Mouse (Mus musculus) sigmoid colon, adult 10 weeks (tissue): ENCODE results near the gene Ube2f. TPM values are rescaled to one million over a fixed set of nuclear protein-coding genes. Genes with fewer than 3 reads are reported as not detected.

ENCODE experiments used
- polyA plus RNA-seq: library from polyadenylated mRNA; stranded (reverse); fragments of 350-450 nt; fragmentation: Illumina TruSeq; extraction: RNeasy Lipid Tissue Mini Kit (QIAGEN cat#74804); gene quantifications from one replicate; pipeline ENCODE4 v1.2.3, GENCODE M21; 2014; ENCODE audit warnings: low read depth, low replicate concordance

Ube2f gene
- 97.8 TPM for polyA plus RNA-seq

DNA sequence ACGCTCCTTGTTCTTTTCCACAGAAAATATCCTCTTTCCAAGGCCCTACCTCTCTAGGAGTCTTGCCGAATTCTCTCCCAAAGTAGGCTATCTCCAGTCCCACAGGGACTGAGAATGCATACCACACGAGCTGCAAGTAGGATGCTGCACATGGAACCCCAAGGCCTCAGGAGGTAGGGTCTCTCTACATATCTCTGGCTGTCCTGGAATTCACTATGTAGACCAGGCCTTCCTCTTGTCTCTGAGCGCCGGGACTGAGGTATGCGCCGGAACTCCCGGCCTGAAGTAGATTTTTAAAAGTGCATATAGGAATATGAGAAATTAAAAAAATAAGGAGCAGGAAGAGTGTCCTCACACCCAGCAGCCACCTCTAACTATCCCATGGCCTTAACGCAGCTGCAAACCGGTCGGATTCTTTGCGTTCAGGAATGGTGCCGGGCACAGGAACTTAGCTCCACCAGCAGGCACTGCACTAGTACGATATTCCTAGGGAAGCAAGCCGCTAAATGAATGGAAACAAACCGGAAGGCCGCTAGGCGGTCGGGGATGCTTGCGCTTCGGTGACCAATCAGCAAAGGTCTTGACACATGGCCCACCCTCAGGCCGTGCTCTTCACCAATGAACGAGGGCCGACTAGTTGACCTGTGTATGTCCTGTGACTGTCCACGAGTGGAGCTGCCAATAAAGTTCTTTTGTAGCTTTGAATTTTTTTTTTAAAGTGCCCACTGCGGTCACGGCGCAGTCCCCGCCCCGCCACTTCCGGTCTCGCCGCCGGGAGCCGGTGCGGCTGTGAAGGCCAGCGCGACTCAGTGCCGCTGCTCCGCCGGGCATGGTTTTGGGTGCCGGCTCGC lies at the start of gene Ube2f:
Ube2f (plus strand) TSS at position 741 of the 851 bp plus-strand sequence.

DNA sequence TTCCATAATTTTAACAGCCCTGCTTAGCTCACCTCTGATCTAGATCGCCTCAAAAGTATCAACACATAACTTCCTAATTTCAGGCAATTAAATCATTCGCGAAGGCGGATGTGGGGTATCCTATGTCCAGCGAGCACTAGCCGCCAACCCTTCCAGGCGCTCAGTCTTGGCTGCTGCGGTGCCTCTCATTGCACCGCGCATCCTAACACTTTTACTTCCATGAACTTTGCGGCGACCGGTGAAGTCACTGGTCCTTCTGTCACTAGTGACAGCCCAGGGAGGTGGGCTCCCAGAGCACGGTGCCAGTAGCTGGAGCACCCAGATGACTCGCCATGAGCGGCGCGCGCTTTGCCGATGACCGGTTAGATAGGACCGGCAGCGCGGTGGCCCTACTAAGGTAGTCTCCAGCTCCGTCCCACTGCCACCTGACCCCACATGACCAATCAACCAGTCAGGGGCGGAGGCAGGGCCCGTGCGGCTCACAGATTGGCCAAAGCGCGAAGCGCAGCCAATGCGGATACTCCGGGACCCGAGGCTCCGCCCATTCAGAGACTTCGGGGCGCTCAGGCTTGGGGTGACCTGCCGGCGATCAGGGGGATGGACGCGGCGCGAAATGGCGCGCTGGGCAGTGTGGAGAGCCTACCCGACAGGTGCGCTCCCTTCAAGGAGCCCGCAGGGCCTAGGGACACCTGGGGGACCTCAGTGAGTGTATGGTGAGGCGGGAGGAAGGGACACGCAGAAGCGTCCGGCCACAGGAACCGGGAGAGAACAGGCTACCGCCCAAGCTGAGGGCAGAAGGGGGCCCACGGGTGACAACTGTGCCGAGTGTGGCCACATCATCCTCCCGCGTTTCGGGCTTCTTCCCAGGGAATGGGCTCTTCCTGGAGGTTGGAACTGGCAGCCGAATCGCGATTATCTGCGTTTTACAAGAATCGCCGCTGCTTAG lies 48.0 kb downstream of the Ube2f start, which contains the start of gene Scly:
Scly (plus strand) TSS at position 540 of the 946 bp plus-strand sequence.

DNA sequence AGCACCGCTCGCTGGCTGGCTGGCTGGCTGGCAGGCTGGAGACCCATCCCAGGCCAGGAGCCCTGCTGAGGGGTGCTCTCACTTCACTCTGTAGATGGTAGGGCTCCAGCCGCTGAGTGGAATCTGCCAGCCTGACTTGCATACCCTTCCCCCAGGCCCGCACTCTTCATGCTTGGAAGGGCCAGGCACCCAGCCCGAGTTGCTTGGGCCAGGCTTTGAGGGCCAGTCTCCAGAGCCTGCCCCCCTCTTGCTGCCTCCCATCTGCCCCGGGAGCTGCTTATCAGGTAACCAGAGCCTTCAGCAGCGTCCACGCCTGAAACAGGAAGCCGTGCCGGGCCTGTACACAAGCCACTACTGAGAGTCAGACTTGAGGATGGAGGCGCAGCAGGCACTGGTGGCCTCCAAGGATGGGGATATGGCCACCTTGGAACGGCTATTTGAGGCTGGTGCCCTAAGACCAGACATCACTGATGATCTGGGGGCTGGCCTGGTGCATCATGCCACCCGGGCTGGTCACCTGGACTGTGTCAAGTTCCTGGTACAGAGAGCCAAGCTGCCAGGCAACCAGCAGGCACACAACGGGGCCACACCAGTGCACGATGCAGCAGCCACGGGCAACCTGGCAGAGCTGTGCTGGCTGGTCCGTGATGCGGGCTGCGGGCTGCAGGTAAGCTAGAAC lies 71.8 kb downstream of the Ube2f start, which contains the start of gene Espnl:
Espnl (plus strand) TSS at position 316 of the 679 bp plus-strand sequence.

Other genes with a start within 250 kb of the Ube2f start
- gene Rbm44, start 105.2 kb upstream of the Ube2f start, polyA plus RNA-seq: 0.88 TPM
- 8.0 TPM for gene Ramp1, start 70.5 kb upstream of the Ube2f start, polyA plus RNA-seq
- 3.8 TPM for gene Scly, start 48.0 kb downstream of the Ube2f start, polyA plus RNA-seq
- not detected for gene Espnl, start 71.8 kb downstream of the Ube2f start, polyA plus RNA-seq
- 0.35 TPM for gene Klhl30, start 100.7 kb downstream of the Ube2f start, polyA plus RNA-seq
- 10.8 TPM for gene Erfe, start 116.1 kb downstream of the Ube2f start, polyA plus RNA-seq
- 60.5 TPM for gene Ilkap, start 148.5 kb downstream of the Ube2f start, polyA plus RNA-seq
- 0.88 TPM for gene Hes6, start 163.7 kb downstream of the Ube2f start, polyA plus RNA-seq
- gene Per2, start 209.0 kb downstream of the Ube2f start, polyA plus RNA-seq: 7.3 TPM
- 4.4 TPM for gene Traf3ip1, start 244.3 kb downstream of the Ube2f start, polyA plus RNA-seq